Mouse (Mus musculus) testis, adult 2 months (tissue): ENCODE results near the gene Myo1d. TPM values are rescaled to one million over a fixed set of nuclear protein-coding genes. Genes with fewer than 3 reads are reported as not detected.

Experiments used
- H3K27ac ChIP-seq: fragments of 200-500 bp; 2 replicates; pipeline ENCODE4 v1.5.1; 2012; ENCODE audit warnings: low read depth, low read length; ENCODE audit not compliant: control insufficient read depth, insufficient read depth
- H3K27me3 ChIP-seq: fragments of 200-500 bp; 2 replicates; pipeline ENCODE4 v1.6.1; 2012; ENCODE audit warnings: mild to moderate bottlenecking, low read length, moderate library complexity; ENCODE audit not compliant: control insufficient read depth, insufficient read depth
- H3K36me3 ChIP-seq: fragments of 200-500 bp; 2 replicates; pipeline ENCODE4 v1.6.1; 2012; ENCODE audit warnings: mild to moderate bottlenecking, low read length; ENCODE audit not compliant: control insufficient read depth, insufficient read depth
- H3K4me1 ChIP-seq: fragments of 200-500 bp; 2 replicates; pipeline ENCODE4 v1.6.1; 2012; ENCODE audit warnings: low read length; ENCODE audit not compliant: control insufficient read depth, insufficient read depth
- H3K4me3 ChIP-seq: fragments of 200-500 bp; 2 replicates; pipeline ENCODE4 v1.5.1; 2012; ENCODE audit warnings: low read depth, mild to moderate bottlenecking, low read length, moderate library complexity, mixed read lengths; ENCODE audit not compliant: control insufficient read depth
- CTCF ChIP-seq: fragments of 200-500 bp; IDR thresholded peaks from 2 replicates; pipeline ENCODE4 v1.5.1; 2012; ENCODE audit warnings: low read depth, mild to moderate bottlenecking, inconsistent platforms, low read length, moderate library complexity; ENCODE audit not compliant: control insufficient read depth, insufficient read depth, insufficient replicate concordance
- POLR2A ChIP-seq: fragments of 200-500 bp; IDR thresholded peaks from 2 replicates; pipeline ENCODE4 v1.6.1; 2012; ENCODE audit warnings: low read depth, mild to moderate bottlenecking, inconsistent platforms, low read length, moderate library complexity; ENCODE audit not compliant: control insufficient read depth
- polyA plus RNA-seq: library from polyadenylated mRNA; depleted of rRNA; stranded (reverse); fragments of >200 nt; gene quantifications from 2 replicates; pipeline ENCODE4 v1.2.3, GENCODE M21; 2012

Myo1d gene
- polyA plus RNA-seq, 1 experiment, result 4.6 TPM

GRCm38 (mm10) chr11:80698721-80699120 is 81.1 kb downstream of the Myo1d start:
- no peak for TF ChIP-seq POLR2A
- no peak for TF ChIP-seq CTCF
- Histone ChIP-seq H3K4me3 (no peak overlapping the region), H3K27ac (no peak overlapping the region)

GRCm38 (mm10) chr11:80696350-80696749 is 83.5 kb downstream of the Myo1d start:
- H3K36me3 ChIP-seq, result no peaks in the 10 kb centered on the region
- H3K4me3 ChIP-seq, result no peak overlapping the region
- no peak for TF ChIP-seq CTCF
- TF ChIP-seq POLR2A, result no peak
- H3K27ac ChIP-seq, result no peak overlapping the region
- no peaks in the 10 kb centered on the region for H3K4me1 ChIP-seq
- no peaks in the 10 kb centered on the region for H3K27me3 ChIP-seq

More at GRCm38 (mm10) chr11:80698721-80699120, 81.1 kb downstream of the Myo1d start:
- H3K36me3 ChIP-seq, result no peaks in the 10 kb centered on the region
- no peaks in the 10 kb centered on the region for H3K4me1 ChIP-seq
- no peaks in the 10 kb centered on the region for H3K27me3 ChIP-seq

- H3K4me3 ChIP-seq, result no peak overlapping the region
- H3K27me3 ChIP-seq, result no peaks in the 10 kb centered on the region
- TF ChIP-seq POLR2A (no peak), CTCF (no peak)
- H3K27ac ChIP-seq, result no peak overlapping the region
- no peaks in the 10 kb centered on the region for H3K36me3 ChIP-seq
- no peaks in the 10 kb centered on the region for H3K4me1 ChIP-seq
These were observed 95.2 kb downstream of the Myo1d start for GRCm38 (mm10) chr11:80684603-80685002.

GRCm38 (mm10) chr11:80682745-80683144 is 97.1 kb downstream of the Myo1d start:
- no peaks in the 10 kb centered on the region for H3K27me3 ChIP-seq
- H3K4me3 ChIP-seq, result no peak overlapping the region
- no peaks in the 10 kb centered on the region for H3K36me3 ChIP-seq
- no peak for TF ChIP-seq CTCF
- no peak for TF ChIP-seq POLR2A
- H3K4me1 ChIP-seq, result no peaks in the 10 kb centered on the region
- H3K27ac ChIP-seq, result no peak overlapping the region

GRCm38 (mm10) chr11:80673013-80673412 is 106.8 kb downstream of the Myo1d start:
- no peak overlapping the region for H3K27ac ChIP-seq
- H3K4me1 ChIP-seq, result no peaks in the 10 kb centered on the region
- H3K4me3 ChIP-seq, result no peak overlapping the region
- TF ChIP-seq POLR2A (no peak), CTCF (no peak)
- no peaks in the 10 kb centered on the region for H3K36me3 ChIP-seq
- H3K27me3 ChIP-seq, result no peaks in the 10 kb centered on the region

GRCm38 (mm10) chr11:80670391-80670790 is 109.4 kb downstream of the Myo1d start:
- H3K4me3 ChIP-seq, result no peak overlapping the region
- H3K27ac ChIP-seq, result no peak overlapping the region
- no peaks in the 10 kb centered on the region for H3K36me3 ChIP-seq
- H3K4me1 ChIP-seq, result no peaks in the 10 kb centered on the region
- H3K27me3 ChIP-seq, result no peaks in the 10 kb centered on the region
- TF ChIP-seq POLR2A, result no peak
- no peak for TF ChIP-seq CTCF

GRCm38 (mm10) chr11:80669934-80670333 is 109.9 kb downstream of the Myo1d start:
- H3K36me3 ChIP-seq, result no peaks in the 10 kb centered on the region
- TF ChIP-seq CTCF (no peak), POLR2A (no peak)
- H3K4me1 ChIP-seq, result no peaks in the 10 kb centered on the region
- H3K4me3 ChIP-seq, result no peak overlapping the region
- no peak overlapping the region for H3K27ac ChIP-seq
- no peaks in the 10 kb centered on the region for H3K27me3 ChIP-seq

GRCm38 (mm10) chr11:80666211-80666610 is 113.6 kb downstream of the Myo1d start:
- Histone ChIP-seq H3K27ac (no peak overlapping the region), H3K4me1 (no peaks in the 10 kb centered on the region), H3K4me3 (no peak overlapping the region), H3K36me3 (no peaks in the 10 kb centered on the region), H3K27me3 (no peaks in the 10 kb centered on the region)
- TF ChIP-seq CTCF, result no peak
- TF ChIP-seq POLR2A, result no peak
